Mouse (Mus musculus): ENCODE results near the gene Cyp8b1.

- TF ChIP-seq CTCF (conservative IDR thresholded peaks at IDR 0.05; ENCODE audit: low read length) = no peak
- TF ChIP-seq POU5F1 (IDR thresholded peaks at IDR 0.05; ENCODE audit: borderline replicate concordance, low read length) = no peak
These were observed 34.1 kb downstream of the Cyp8b1 start for GRCm38 (mm10) chr9:121882015-121882457.

All from E14TG2a.4 (cell line).